Comparison of ENCODE assay signal across 8 mouse cellular contexts in genomic region chr7:126862147-126862784, GRCm38 (mm10). TPM values are rescaled to one million over a fixed set of nuclear protein-coding genes. Genes with fewer than 3 reads are reported as not detected.
DNase-seq lines count a peak whose midpoint lies in the region; ATAC-seq and TF ChIP-seq lines count a peak whose summit lies in the region.

Gene Ino80e, minus strand, starts transcription at chr7:126862377.

- peak within 1 kb of the TSS; percentile 85 for H3K9ac ChIP-seq in embryonic facial prominence, embryonic 13.5 days
- peak within 1 kb of the TSS; percentile 76 for H3K9ac ChIP-seq in heart, adult 2 months (ENCODE audit: low read depth, low read length)
- peak within 1 kb of the TSS; percentile 82 for H3K9ac ChIP-seq in limb, embryonic 13.5 days
- H3K9ac ChIP-seq in midbrain, embryonic 16.5 days (ENCODE audit: low read depth, low read length) = peak within 1 kb of the TSS; percentile 64

- no peaks in the 10 kb centered on the region for H3K79me2 ChIP-seq in heart, adult 2 months (replicated peaks; ENCODE audit: control insufficient read depth, insufficient read depth, low read length)

- no peaks in the 10 kb centered on the region for H3K9me3 ChIP-seq in embryonic facial prominence, embryonic 13.5 days
- H3K9me3 ChIP-seq in limb, embryonic 13.5 days = no peaks in the 10 kb centered on the region
- H3K9me3 ChIP-seq in midbrain, embryonic 16.5 days (replicated peaks; ENCODE audit: control insufficient read depth, low read length, poor library complexity, severe bottlenecking) = no peaks in the 10 kb centered on the region

- peak within 1 kb of the TSS; percentile 74 for H3K4me3 ChIP-seq in embryonic facial prominence, embryonic 13.5 days
- H3K4me3 ChIP-seq in heart, adult 2 months = peak within 1 kb of the TSS; percentile 59
- H3K4me3 ChIP-seq in limb, embryonic 13.5 days = peak within 1 kb of the TSS; percentile 75
- H3K4me3 ChIP-seq in midbrain, embryonic 16.5 days (ENCODE audit: low read depth, low read length) = peak within 1 kb of the TSS; percentile 67

- peak; percentile 43; the same call in 1 of the 2 replicates for ATAC-seq in embryonic facial prominence, embryonic 13.5 days (ENCODE audit: insufficient number of reproducible peaks, insufficient read depth, low FRiP score, low TSS enrichment, low read depth)
- ATAC-seq in limb, embryonic 13.5 days (ENCODE audit: low FRiP score, low read depth) = peak; percentile 75
- peak; percentile 75 for ATAC-seq in midbrain, embryonic 16.5 days

- peak within 1 kb of the TSS; percentile 86 for H3K27ac ChIP-seq in embryonic facial prominence, embryonic 13.5 days
- peak within 1 kb of the TSS; percentile 90 for H3K27ac ChIP-seq in heart, adult 2 months
- H3K27ac ChIP-seq in limb, embryonic 13.5 days = peak within 1 kb of the TSS; percentile 84
- H3K27ac ChIP-seq in midbrain, embryonic 16.5 days (ENCODE audit: low read length) = peak within 1 kb of the TSS; percentile 80

- no peaks in the 10 kb centered on the region for H3K27me3 ChIP-seq in embryonic facial prominence, embryonic 13.5 days
- H3K27me3 ChIP-seq in heart, adult 2 months (ENCODE audit: control insufficient read depth, insufficient read depth, low read length) = no peaks in the 10 kb centered on the region
- no peaks in the 10 kb centered on the region for H3K27me3 ChIP-seq in limb, embryonic 13.5 days
- no peaks in the 10 kb centered on the region for H3K27me3 ChIP-seq in midbrain, embryonic 16.5 days (ENCODE audit: control insufficient read depth, insufficient read depth, low read depth, low read length)

- no peak; the same call in none of the 2 replicates for TF ChIP-seq POLR2A in heart, adult 2 months (IDR thresholded peaks at IDR 0.05; ENCODE audit: insufficient read depth, low read depth, low read length)

- TF ChIP-seq EP300 in heart, adult 2 months (IDR thresholded peaks at IDR 0.05; ENCODE audit: insufficient read depth, low read depth, low read length) = 0 out of 2 replicates have a peak, but pooled peaks have one; percentile 14

- DNase-seq in 3134 (ENCODE audit: extremely low read depth, insufficient read length, low spot score) = peak; percentile 82
- peak; percentile 95 for DNase-seq in adrenal gland, postnatal 36 days
- peak; percentile 93 to 94 for DNase-seq in heart, adult 2 months
- peak; percentile 93 to 95 for DNase-seq in kidney, adult 8-10 months
- DNase-seq in spleen, postnatal 10 days (ENCODE audit: low spot score in 2 of 2) = peak; percentile 91 to 96

- H3K36me3 ChIP-seq in embryonic facial prominence, embryonic 13.5 days = peaks cover 67% of the 10 kb centered on the region
- H3K36me3 ChIP-seq in heart, adult 2 months (ENCODE audit: control insufficient read depth, insufficient read depth, low read length) = no peaks in the 10 kb centered on the region
- H3K36me3 ChIP-seq in limb, embryonic 13.5 days = peaks cover 62% of the 10 kb centered on the region
- H3K36me3 ChIP-seq in midbrain, embryonic 16.5 days (ENCODE audit: control insufficient read depth, insufficient read depth, low read length) = peaks cover 25% of the 10 kb centered on the region

- WGBS in embryonic facial prominence, embryonic 13.5 days = under 1% methylated on average over 41 of the region's 41 CpGs
- WGBS in heart, adult 2 months = under 1% methylated on average over 41 of the region's 41 CpGs
- under 1% methylated on average over 41 of the region's 41 CpGs for WGBS in limb, embryonic 13.5 days
- WGBS in midbrain, embryonic 16.5 days = under 1% methylated on average over 41 of the region's 41 CpGs

- TF ChIP-seq CTCF in heart, adult 2 months (IDR thresholded peaks at IDR 0.05) = no peak

- intact Hi-C loops in heart, adult 2 months (cut with DNase I) = loop anchor here (2.0 to 10.0 kb wide), 4 partner anchors 35 to 357 kb away; partner anchors contain the start of genes Atxn2l, Cdiptos and Tbx6

- H3K4me2 ChIP-seq in embryonic facial prominence, embryonic 13.5 days = peak within 1 kb of the TSS; percentile 86
- peak within 1 kb of the TSS; percentile 88 for H3K4me2 ChIP-seq in limb, embryonic 13.5 days (replicated peaks)
- peak within 1 kb of the TSS; percentile 93 for H3K4me2 ChIP-seq in midbrain, embryonic 16.5 days (ENCODE audit: low read length)

- H3K4me1 ChIP-seq in embryonic facial prominence, embryonic 13.5 days = peaks cover 42% of the 10 kb centered on the region
- H3K4me1 ChIP-seq in heart, adult 2 months (ENCODE audit: control insufficient read depth, insufficient read depth, low read length) = peaks cover 3% of the 10 kb centered on the region
- peaks cover 29% of the 10 kb centered on the region for H3K4me1 ChIP-seq in limb, embryonic 13.5 days
- peaks cover 21% of the 10 kb centered on the region for H3K4me1 ChIP-seq in midbrain, embryonic 16.5 days (ENCODE audit: control insufficient read depth, insufficient read depth, low read length)

RNA-seq across cellular contexts. Expression of gene Ino80e, which starts in this region (rescaled TPM):
- total RNA-seq in adrenal gland, postnatal 36 days (2021) = 10 to 100 TPM; 39.7 to 45.0 TPM
- 84.1 and 108 TPM in 2 replicates for polyA plus RNA-seq in embryonic facial prominence, embryonic 13.5 days (2015; fragmentation: Nextera tagmentation; extraction: Ambion mirVana)
- 10 to 100 TPM; 16.8 to 18.3 TPM for total RNA-seq in heart, adult 2 months (2021)
- polyA plus RNA-seq in heart, adult 2 months (2012; rRNA removed) = 25.9 and 29.6 TPM in 2 replicates
- 96.8 and 108 TPM in 2 replicates for polyA plus RNA-seq in limb, embryonic 13.5 days (2015; fragmentation: Nextera tagmentation; extraction: Ambion mirVana)
- 94.6 and 98.3 TPM in 2 replicates for polyA plus RNA-seq in midbrain, embryonic 16.5 days (2015; fragmentation: Nextera tagmentation; extraction: Ambion mirVana)

Comparison
In these comparisons a context has a peak if more than half of its experiments do, and no peak if none do; other contexts are left out.
1. Peak in every context shown above with its lines: DNase-seq, ATAC-seq, H3K4me3 ChIP-seq and H3K27ac ChIP-seq.